Mouse (Mus musculus): ENCODE data around the gene Rnf185. TPM values are rescaled to one million over a fixed set of nuclear protein-coding genes. Genes with fewer than 3 reads are reported as not detected.
A peak's percentile ranks its signal among the peaks of the same experiment; 100 is the strongest.

Gene Rnf185
- 20.6 and 22.2 TPM in 2 replicates for polyA plus RNA-seq (2014; fragmentation: Nextera tagmentation; extraction: Ambion mirVana)

GRCm38 (mm10) chr11:3452167-3452639 is at the start of gene Rnf185:
Gene Rnf185, minus strand, starts transcription at chr11:3452363.
- Histone ChIP-seq H3K9me3 (ENCODE audit: control insufficient read depth, low read length) (no peaks in the 10 kb centered on the region), H3K36me3 (ENCODE audit: control insufficient read depth, insufficient read depth, low read length) (peaks cover 4% of the 10 kb centered on the region; the same call in 1 of the 2 replicates), H3K27me3 (replicated peaks; ENCODE audit: control insufficient read depth, insufficient read depth, low read length) (no peaks in the 10 kb centered on the region), H3K4me3 (ENCODE audit: low read depth, low read length) (peak within 1 kb of the TSS; percentile 73), H3K4me2 (peak within 1 kb of the TSS; percentile 81), H3K9ac (ENCODE audit: low read depth, low read length) (peak within 1 kb of the TSS; percentile 75), H3K4me1 (replicated peaks; ENCODE audit: control insufficient read depth, insufficient read depth, low read length) (peaks cover 9% of the 10 kb centered on the region), H3K27ac (ENCODE audit: low read depth, low read length) (peak within 1 kb of the TSS; percentile 52)
- under 1% methylated on average over 45 of the region's 45 CpGs for WGBS
- ATAC-seq (replicated peaks; ENCODE audit: low FRiP score), result peak; percentile 98
- peak; percentile 89 for DNase-seq (ENCODE audit: low spot score)

- Histone ChIP-seq H3K4me2 (no peak overlapping the region), H3K27me3 (replicated peaks; ENCODE audit: control insufficient read depth, insufficient read depth, low read length) (0 out of 2 replicates have a peak, but pooled peaks cover 1% of the 10 kb centered on the region), H3K9me3 (ENCODE audit: control insufficient read depth, low read length) (no peaks in the 10 kb centered on the region), H3K4me3 (ENCODE audit: low read depth, low read length) (no peak overlapping the region), H3K4me1 (replicated peaks; ENCODE audit: control insufficient read depth, insufficient read depth, low read length) (no peaks in the 10 kb centered on the region), H3K27ac (ENCODE audit: low read depth, low read length) (no peak overlapping the region), H3K36me3 (ENCODE audit: control insufficient read depth, insufficient read depth, low read length) (no peaks in the 10 kb centered on the region), H3K9ac (ENCODE audit: low read depth, low read length) (no peak overlapping the region)
- 95% methylated on average over 1 of the region's 1 CpGs for WGBS
- no peak for ATAC-seq (replicated peaks; ENCODE audit: low FRiP score)
- no peak for DNase-seq (ENCODE audit: low spot score)
These were observed 45.1 kb upstream of the Rnf185 start for GRCm38 (mm10) chr11:3497296-3497695.

- ATAC-seq (replicated peaks; ENCODE audit: low FRiP score), result no peak
- no peak overlapping the region for H3K4me2 ChIP-seq
- no peaks in the 10 kb centered on the region for H3K9me3 ChIP-seq (ENCODE audit: control insufficient read depth, low read length)
- H3K9ac ChIP-seq (ENCODE audit: low read depth, low read length), result no peak overlapping the region
- no peak for DNase-seq (ENCODE audit: low spot score)
- no peaks in the 10 kb centered on the region for H3K4me1 ChIP-seq (replicated peaks; ENCODE audit: control insufficient read depth, insufficient read depth, low read length)
- no peak overlapping the region for H3K4me3 ChIP-seq (ENCODE audit: low read depth, low read length)
- no peak overlapping the region for H3K27ac ChIP-seq (ENCODE audit: low read depth, low read length)
- WGBS, result 62% methylated on average over 5 of the region's 5 CpGs
- no peaks in the 10 kb centered on the region for H3K27me3 ChIP-seq (replicated peaks; ENCODE audit: control insufficient read depth, insufficient read depth, low read length)
- no peaks in the 10 kb centered on the region for H3K36me3 ChIP-seq (ENCODE audit: control insufficient read depth, insufficient read depth, low read length)
These were observed 44.6 kb upstream of the Rnf185 start for GRCm38 (mm10) chr11:3496756-3497155.

- no peaks in the 10 kb centered on the region for H3K27me3 ChIP-seq (replicated peaks; ENCODE audit: control insufficient read depth, insufficient read depth, low read length)
- no peaks in the 10 kb centered on the region for H3K9me3 ChIP-seq (ENCODE audit: control insufficient read depth, low read length)
- H3K36me3 ChIP-seq (ENCODE audit: control insufficient read depth, insufficient read depth, low read length), result no peaks in the 10 kb centered on the region
- H3K4me2 ChIP-seq, result no peak overlapping the region
- ATAC-seq (replicated peaks; ENCODE audit: low FRiP score), result no peak
- 57% methylated on average over 14 of the region's 14 CpGs for WGBS
- H3K9ac ChIP-seq (ENCODE audit: low read depth, low read length), result no peak overlapping the region
- no peak for DNase-seq (ENCODE audit: low spot score)
- H3K4me1 ChIP-seq (replicated peaks; ENCODE audit: control insufficient read depth, insufficient read depth, low read length), result no peaks in the 10 kb centered on the region
- no peak overlapping the region for H3K4me3 ChIP-seq (ENCODE audit: low read depth, low read length)
- H3K27ac ChIP-seq (ENCODE audit: low read depth, low read length), result no peak overlapping the region
These were observed 43.3 kb upstream of the Rnf185 start for GRCm38 (mm10) chr11:3495496-3495895.

GRCm38 (mm10) chr11:3494857-3495256 is 42.7 kb upstream of the Rnf185 start:
- H3K27ac ChIP-seq (ENCODE audit: low read depth, low read length), result no peak overlapping the region
- H3K27me3 ChIP-seq (replicated peaks; ENCODE audit: control insufficient read depth, insufficient read depth, low read length), result no peaks in the 10 kb centered on the region
- whole genome bisulfite sequencing, result 79% methylated on average over 17 of the region's 17 CpGs
- ATAC-seq (replicated peaks; ENCODE audit: low FRiP score), result no peak
- no peaks in the 10 kb centered on the region for H3K9me3 ChIP-seq (ENCODE audit: control insufficient read depth, low read length)
- H3K4me3 ChIP-seq (ENCODE audit: low read depth, low read length), result no peak overlapping the region
- DNase-seq (ENCODE audit: low spot score), result no peak
- H3K4me1 ChIP-seq (replicated peaks; ENCODE audit: control insufficient read depth, insufficient read depth, low read length), result no peaks in the 10 kb centered on the region
- H3K9ac ChIP-seq (ENCODE audit: low read depth, low read length), result no peak overlapping the region
- no peaks in the 10 kb centered on the region for H3K36me3 ChIP-seq (ENCODE audit: control insufficient read depth, insufficient read depth, low read length)
- no peak overlapping the region for H3K4me2 ChIP-seq

DNA sequence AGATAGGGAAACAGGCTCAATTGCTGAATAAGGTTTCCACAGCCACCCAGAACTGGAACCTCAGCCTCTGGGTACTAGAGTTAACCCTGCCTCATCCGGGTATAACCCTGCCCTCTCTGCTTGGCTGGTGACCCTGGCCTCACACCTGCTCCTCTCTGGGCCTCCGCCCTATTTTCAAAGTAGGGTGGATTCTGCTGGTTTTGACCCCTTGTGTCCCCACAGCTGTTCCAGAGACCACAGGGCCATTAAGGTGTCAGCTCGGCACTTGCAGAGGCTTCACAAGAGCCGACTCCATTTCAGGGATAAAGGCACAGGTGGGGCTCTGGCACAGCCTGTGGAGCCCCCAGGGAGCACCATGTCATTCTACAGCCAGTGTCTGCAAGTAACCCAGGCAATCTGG is 40.6 kb upstream of the Rnf185 start:
- H3K4me2 ChIP-seq, result no peak overlapping the region
- no peaks in the 10 kb centered on the region; the same call in 1 of the 2 replicates for H3K27me3 ChIP-seq (replicated peaks; ENCODE audit: control insufficient read depth, insufficient read depth, low read length)
- no peak overlapping the region for H3K9ac ChIP-seq (ENCODE audit: low read depth, low read length)
- WGBS, result 78% methylated on average over 4 of the region's 4 CpGs
- DNase-seq (ENCODE audit: low spot score) (no peak), ATAC-seq (replicated peaks; ENCODE audit: low FRiP score) (no peak)
- no peaks in the 10 kb centered on the region for H3K4me1 ChIP-seq (replicated peaks; ENCODE audit: control insufficient read depth, insufficient read depth, low read length)
- no peak overlapping the region for H3K27ac ChIP-seq (ENCODE audit: low read depth, low read length)
- no peaks in the 10 kb centered on the region for H3K9me3 ChIP-seq (ENCODE audit: control insufficient read depth, low read length)
- H3K4me3 ChIP-seq (ENCODE audit: low read depth, low read length), result no peak overlapping the region
- no peaks in the 10 kb centered on the region for H3K36me3 ChIP-seq (ENCODE audit: control insufficient read depth, insufficient read depth, low read length)

DNA sequence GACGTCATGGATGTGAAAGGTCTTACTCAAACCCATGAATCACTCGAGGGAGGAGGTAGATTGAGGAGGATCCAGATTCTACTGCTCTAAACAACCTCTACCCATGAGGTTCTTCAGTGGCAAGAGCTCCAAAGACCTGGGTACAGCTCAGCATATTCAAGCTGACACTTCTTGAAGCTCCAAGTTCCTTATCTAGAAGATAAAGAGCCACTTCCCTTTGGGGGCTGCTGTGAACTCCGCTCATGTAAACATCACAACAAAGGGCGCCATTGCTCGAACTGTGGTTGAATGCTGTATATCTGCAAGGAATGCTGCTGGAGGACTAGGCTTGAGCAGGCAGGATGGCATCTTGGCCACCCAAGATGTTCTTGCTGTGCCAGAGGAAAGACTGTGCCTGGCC is 36.9 kb upstream of the Rnf185 start:
- ATAC-seq (replicated peaks; ENCODE audit: low FRiP score) (no peak), DNase-seq (ENCODE audit: low spot score) (no peak)
- H3K27ac ChIP-seq (ENCODE audit: low read depth, low read length), result no peak overlapping the region
- H3K4me2 ChIP-seq, result no peak overlapping the region
- H3K9ac ChIP-seq (ENCODE audit: low read depth, low read length), result no peak overlapping the region
- H3K4me1 ChIP-seq (replicated peaks; ENCODE audit: control insufficient read depth, insufficient read depth, low read length), result no peaks in the 10 kb centered on the region
- H3K27me3 ChIP-seq (replicated peaks; ENCODE audit: control insufficient read depth, insufficient read depth, low read length), result no peaks in the 10 kb centered on the region; the same call in 1 of the 2 replicates
- WGBS, result 48% methylated on average over 5 of the region's 5 CpGs
- H3K36me3 ChIP-seq (ENCODE audit: control insufficient read depth, insufficient read depth, low read length), result no peaks in the 10 kb centered on the region
- H3K4me3 ChIP-seq (ENCODE audit: low read depth, low read length), result no peak overlapping the region
- no peaks in the 10 kb centered on the region for H3K9me3 ChIP-seq (ENCODE audit: control insufficient read depth, low read length)

DNA sequence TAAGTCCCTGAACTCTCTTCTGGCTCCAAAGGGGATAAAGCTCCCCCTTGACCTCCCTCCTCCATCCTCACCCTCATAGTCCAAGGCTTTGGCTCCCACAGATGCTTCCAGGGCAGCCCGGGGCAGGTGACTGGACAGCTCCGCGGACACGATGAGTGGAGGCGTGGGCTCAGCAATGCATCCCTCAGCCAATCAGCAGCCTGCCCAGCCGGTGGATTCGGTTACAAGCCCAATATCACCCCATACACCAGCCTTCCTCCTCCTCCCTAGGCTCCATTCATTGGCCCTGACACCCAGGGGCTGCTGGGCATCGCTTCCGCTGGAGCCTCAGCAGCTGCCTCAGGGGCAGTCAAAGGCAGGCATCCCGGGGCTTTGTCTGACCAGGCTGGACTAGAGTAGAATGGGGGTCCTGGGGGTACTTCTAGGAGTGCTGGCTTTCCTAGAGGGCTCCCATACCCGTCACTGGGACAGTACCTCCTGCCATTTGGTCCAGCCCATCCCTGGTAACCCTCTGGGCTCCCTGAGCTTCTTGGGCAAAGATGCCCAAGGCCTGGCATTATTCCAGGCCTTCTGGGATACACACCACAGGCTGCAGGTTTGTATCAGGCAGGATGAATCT is 35.9 kb upstream of the Rnf185 start, which contains the start of gene Pla2g3:
Gene Pla2g3 (plus strand): TSS at position 333 of the 619 bp plus-strand sequence.
- no peaks in the 10 kb centered on the region for H3K36me3 ChIP-seq (ENCODE audit: control insufficient read depth, insufficient read depth, low read length)
- H3K4me1 ChIP-seq (replicated peaks; ENCODE audit: control insufficient read depth, insufficient read depth, low read length), result no peaks in the 10 kb centered on the region
- H3K9me3 ChIP-seq (ENCODE audit: control insufficient read depth, low read length), result no peaks in the 10 kb centered on the region
- no peaks in the 10 kb centered on the region; the same call in 1 of the 2 replicates for H3K27me3 ChIP-seq (replicated peaks; ENCODE audit: control insufficient read depth, insufficient read depth, low read length)
- no peak within 1 kb of the TSS for H3K4me2 ChIP-seq
- DNase-seq (ENCODE audit: low spot score) (no peak), ATAC-seq (replicated peaks; ENCODE audit: low FRiP score) (no peak)
- H3K9ac ChIP-seq (ENCODE audit: low read depth, low read length), result no peak within 1 kb of the TSS
- H3K27ac ChIP-seq (ENCODE audit: low read depth, low read length), result no peak within 1 kb of the TSS
- H3K4me3 ChIP-seq (ENCODE audit: low read depth, low read length), result no peak within 1 kb of the TSS
- 48% methylated on average over 11 of the region's 11 CpGs for WGBS

DNA sequence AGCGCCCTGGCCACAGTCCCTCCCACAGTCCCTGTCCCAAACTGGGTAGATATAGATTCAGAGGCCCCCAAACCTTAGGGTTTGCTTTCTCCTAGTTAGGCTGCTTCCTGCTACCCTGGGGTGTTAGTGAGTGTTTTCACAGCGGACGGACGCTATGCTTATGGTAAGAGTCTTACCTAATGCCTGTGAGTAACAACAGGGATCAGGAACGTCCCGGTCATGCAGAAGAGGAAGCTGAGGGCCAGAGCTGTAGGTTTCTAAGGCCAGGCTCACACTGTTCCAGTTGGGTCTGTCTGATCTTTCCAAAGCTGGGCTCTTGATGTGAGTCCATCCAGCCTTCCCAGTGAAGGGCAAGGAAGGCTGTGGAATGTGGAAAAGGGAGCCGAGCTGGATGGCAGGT is 34.2 kb upstream of the Rnf185 start:
- no peak for ATAC-seq (replicated peaks; ENCODE audit: low FRiP score)
- 51% methylated on average over 7 of the region's 7 CpGs for WGBS

More for the DNA sequence above, 34.2 kb upstream of the Rnf185 start:
- H3K4me2 ChIP-seq, result no peak overlapping the region
- H3K4me3 ChIP-seq (ENCODE audit: low read depth, low read length), result no peak overlapping the region
- H3K4me1 ChIP-seq (replicated peaks; ENCODE audit: control insufficient read depth, insufficient read depth, low read length), result no peaks in the 10 kb centered on the region
- no peaks in the 10 kb centered on the region for H3K9me3 ChIP-seq (ENCODE audit: control insufficient read depth, low read length)
- H3K27me3 ChIP-seq (replicated peaks; ENCODE audit: control insufficient read depth, insufficient read depth, low read length), result no peaks in the 10 kb centered on the region; the same call in 1 of the 2 replicates
- no peak overlapping the region for H3K9ac ChIP-seq (ENCODE audit: low read depth, low read length)
- no peaks in the 10 kb centered on the region for H3K36me3 ChIP-seq (ENCODE audit: control insufficient read depth, insufficient read depth, low read length)
- no peak overlapping the region for H3K27ac ChIP-seq (ENCODE audit: low read depth, low read length)
- DNase-seq (ENCODE audit: low spot score), result no peak

Measured in liver, embryonic 11.5 days (tissue).